Mouse (Mus musculus) Patski (cell line): ENCODE data around the gene Rrp8. TPM values are rescaled to one million over a fixed set of nuclear protein-coding genes. Genes with fewer than 3 reads are reported as not detected.

Experiments
- ATAC-seq: fragments of 100-300 bp; one replicate; pipeline ENCODE4 v1.8.0; 2021
- CTCF ChIA-PET: fragments of 350-600 bp; sonication (Branson Sonifier 250); formaldehyde crosslinking; loops from one replicate; lab custom pipeline; 2022; ENCODE audit warnings: inconsistent platforms; lab: Charles Lee
- POLR2A ChIA-PET: fragments of 350-600 bp; sonication (Branson Sonifier 250); formaldehyde crosslinking; loops from one replicate; lab custom pipeline; 2022; ENCODE audit warnings: antibody characterized with exemption, inconsistent platforms; lab: Charles Lee
- DNase-seq: peaks from one replicate; pipeline ENCODE4 v3.0.0-alpha.2; 2011; ENCODE audit warnings: low read depth, low spot score
- H3K27me3 ChIP-seq: fragments of 371-371 bp; one replicate; pipeline ENCODE4 v1.5.1; 2021
- CTCF ChIP-seq: fragments of 100-300 bp; IDR thresholded peaks from one replicate; pipeline ENCODE4 v1.5.1; 2021
- in situ Hi-C: fragments of 300-500 bp; cut with MboI; formaldehyde crosslinking; loops from 3 replicates; pipeline ENCODE4 v1.11.1; 2018; ENCODE audit warnings: low pct_unique_long_range_greater_than_20kb, mixed read lengths
- polyA plus RNA-seq: library from polyadenylated mRNA; unstranded; gene quantifications from one replicate; pipeline ENCODE4 v1.2.3, GENCODE M21; 2021

Gene Rrp8
- polyA plus RNA-seq, result 34.0 TPM

DNA sequence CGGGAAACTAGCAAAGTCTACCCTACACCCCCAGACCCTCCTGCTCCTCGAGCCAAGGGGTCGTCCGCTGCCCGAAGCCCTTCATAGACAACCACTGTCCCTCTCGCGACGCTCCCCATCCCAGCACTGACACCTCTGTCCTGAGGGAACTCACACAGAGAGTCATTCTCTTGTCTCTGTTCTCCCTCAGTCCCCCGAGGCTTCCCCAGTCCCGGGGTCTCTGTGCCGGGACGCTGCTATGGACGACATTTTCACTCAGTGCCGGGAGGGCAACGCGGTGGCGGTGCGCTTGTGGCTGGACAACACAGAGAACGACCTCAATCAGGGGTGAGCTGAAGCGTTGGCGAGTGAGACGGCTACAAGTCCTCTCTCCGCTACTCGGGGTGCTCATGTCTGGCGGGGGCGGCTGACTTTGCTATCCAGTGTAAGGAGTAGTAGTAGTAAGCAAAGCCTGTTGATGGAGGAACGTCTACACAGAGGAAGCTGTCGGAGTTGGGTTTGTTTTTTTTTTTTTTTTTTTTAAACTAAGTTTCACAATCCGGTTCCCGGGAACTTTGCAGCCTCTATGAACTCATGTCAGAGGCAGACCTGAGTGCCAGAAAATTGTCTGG, at the start of gene Rrp8:
Gene Rrp8, minus strand, starts transcription at position 475 of the 611 bp plus-strand sequence.
- H3K27me3 ChIP-seq, result no peaks in the 10 kb centered on the region
- DNase-seq, result no peak
- CTCF ChIA-PET, result interaction anchor here (0.7 to 1.0 kb wide), 2 partner anchors 15 to 203 kb away, joined by 3 read pairs; partner anchors contain the start of gene Tpp1
- peak; percentile 24 for ATAC-seq
- no peak for TF ChIP-seq CTCF
- in situ Hi-C loops, result loop anchor here (5.0 to 10.0 kb wide), 3 partner anchors 95 to 342 kb away; partner anchors contain the start of genes Arfip2, Gm45799, Smpd1 and Timm10b
- POLR2A ChIA-PET, result interaction anchor here (0.7 to 1.6 kb wide), 2 partner anchors 71 to 75 kb away, joined by 4 to 7 read pairs; no protein-coding TSS in a partner anchor

DNA sequence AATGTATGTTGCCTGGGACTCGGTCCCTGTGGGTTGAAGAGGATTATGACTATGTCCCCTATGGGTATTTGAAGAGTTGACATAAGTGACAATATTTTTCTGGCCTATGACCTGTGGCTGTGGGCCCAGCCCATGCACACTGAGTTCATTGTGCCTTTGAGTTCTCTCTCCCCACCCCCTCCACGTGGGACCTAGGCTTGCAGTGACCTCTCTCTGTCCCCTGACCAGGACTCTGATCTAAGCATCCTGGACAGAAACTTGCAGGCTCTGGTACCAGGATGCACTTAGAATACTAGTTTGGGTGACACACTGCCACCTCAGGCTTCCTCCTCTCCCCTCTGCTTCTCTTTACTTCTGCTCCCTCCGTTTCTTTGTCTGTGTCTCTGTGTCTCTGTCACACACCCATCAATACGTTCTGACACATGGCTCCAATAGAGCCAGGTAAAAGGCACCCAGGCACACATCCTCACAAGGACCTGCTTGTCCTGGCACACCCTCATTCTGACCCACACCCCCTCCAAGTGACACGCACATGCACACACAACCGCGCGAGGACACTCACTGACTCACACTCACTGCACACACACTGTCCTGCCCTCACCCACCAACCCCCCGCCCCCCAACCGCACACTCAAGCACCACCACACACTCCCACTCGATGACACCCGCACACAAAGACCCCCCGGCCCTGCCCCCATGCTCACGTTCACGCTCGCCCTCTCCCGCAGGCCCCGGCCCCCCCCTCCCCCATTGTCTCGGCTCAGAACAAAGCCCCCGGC, 49.5 kb upstream of the Rrp8 start:
- in situ Hi-C loops, result no loop called here
- H3K27me3 ChIP-seq, result peaks cover 34% of the 10 kb centered on the region
- DNase-seq, result no peak
- CTCF ChIA-PET, result no interaction called here
- TF ChIP-seq CTCF, result no peak
- no peak for ATAC-seq
- POLR2A ChIA-PET, result no interaction called here

- CTCF ChIA-PET, result interaction anchor here (0.6 to 1.2 kb wide), 2 partner anchors 36 to 502 kb away, joined by 3 read pairs; no protein-coding TSS in a partner anchor
- ATAC-seq, result no peak
- H3K27me3 ChIP-seq, result peaks cover 29% of the 10 kb centered on the region
- POLR2A ChIA-PET, result no interaction called here
- no peak for DNase-seq
- in situ Hi-C loops, result no loop called here
- TF ChIP-seq CTCF, result no peak
Measured at GRCm38 (mm10) chr7:105784556-105784955, 47.4 kb upstream of the Rrp8 start.

DNA sequence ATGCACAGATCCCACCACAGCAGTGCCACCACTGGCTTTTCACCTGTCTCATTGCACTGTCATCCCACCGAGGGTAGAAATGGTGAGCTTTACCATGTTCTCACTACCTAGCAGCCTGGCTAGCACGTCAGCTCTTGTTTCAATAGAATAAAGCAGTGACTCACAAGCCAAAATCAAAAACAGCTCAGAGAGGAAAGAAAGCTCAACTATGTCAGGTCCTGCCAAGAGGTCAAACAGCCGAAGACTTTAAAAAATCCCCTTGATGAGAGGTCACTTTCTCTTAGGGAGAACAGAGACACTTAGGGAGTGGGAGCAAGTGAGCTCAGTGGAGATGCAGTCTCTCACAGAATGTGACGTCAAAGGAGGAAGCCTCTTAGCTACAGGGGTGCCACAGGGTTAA, 46.7 kb upstream of the Rrp8 start:
- H3K27me3 ChIP-seq, result peaks cover 22% of the 10 kb centered on the region
- POLR2A ChIA-PET, result no interaction called here
- CTCF ChIA-PET, result interaction anchor here (1.2 kb wide), 1 partner anchor 32 kb away, joined by 3 read pairs; the partner anchor contains the start of gene Tpp1
- in situ Hi-C loops, result no loop called here
- DNase-seq (no peak), ATAC-seq (no peak)
- no peak for TF ChIP-seq CTCF

- ChIA-PET POLR2A (no interaction called here), CTCF (no interaction called here)
- no peak for DNase-seq
- TF ChIP-seq CTCF, result no peak
- ATAC-seq, result no peak
- peaks cover 2% of the 10 kb centered on the region for H3K27me3 ChIP-seq
- in situ Hi-C loops, result no loop called here
Measured at GRCm38 (mm10) chr7:105778553-105779265, 41.5 kb upstream of the Rrp8 start.

- H3K27me3 ChIP-seq, result no peaks in the 10 kb centered on the region
- CTCF ChIA-PET, result no interaction called here
- no peak for TF ChIP-seq CTCF
- no peak for ATAC-seq
- POLR2A ChIA-PET, result no interaction called here
- DNase-seq, result no peak
- in situ Hi-C loops, result no loop called here
Measured at GRCm38 (mm10) chr7:105777797-105778552, 40.8 kb upstream of the Rrp8 start.

DNA sequence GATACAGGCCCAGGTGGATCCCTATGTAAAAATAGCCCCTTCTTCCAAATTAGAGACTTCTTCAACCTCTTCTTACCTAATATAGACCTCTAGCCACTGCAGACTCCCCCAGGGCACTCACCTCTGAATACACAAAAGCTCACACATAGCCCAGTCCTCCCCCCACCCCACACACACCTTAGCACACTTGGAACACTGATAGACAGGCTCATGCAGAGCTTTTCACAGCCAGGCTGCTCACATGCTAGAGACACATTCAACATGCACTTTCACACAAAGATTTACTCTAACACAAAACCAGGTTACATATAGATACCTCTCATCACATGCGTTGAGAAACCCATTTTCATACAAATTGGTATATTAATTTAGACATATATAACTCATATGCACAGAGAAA, 40.1 kb upstream of the Rrp8 start:
- CTCF ChIA-PET, result no interaction called here

GRCm38 (mm10) chr7:105776026-105776425, 38.8 kb upstream of the Rrp8 start:
- CTCF ChIA-PET, result interaction anchor here (1.7 kb wide), 1 partner anchor 15 kb away, joined by 3 read pairs; no protein-coding TSS in a partner anchor
- DNase-seq, result no peak

More for the DNA sequence above, 40.1 kb upstream of the Rrp8 start:
- H3K27me3 ChIP-seq, result no peaks in the 10 kb centered on the region
- POLR2A ChIA-PET, result no interaction called here
- ATAC-seq (no peak), DNase-seq (no peak)
- TF ChIP-seq CTCF, result no peak
- in situ Hi-C loops, result no loop called here

GRCm38 (mm10) chr7:105774661-105775060, 37.5 kb upstream of the Rrp8 start:
- no peak for ATAC-seq
- ChIA-PET POLR2A (no interaction called here), CTCF (interaction anchor here (1.7 kb wide), 1 partner anchor 17 kb away, joined by 3 read pairs; no protein-coding TSS in a partner anchor)
- DNase-seq, result no peak
- H3K27me3 ChIP-seq, result no peaks in the 10 kb centered on the region
- TF ChIP-seq CTCF, result no peak
- in situ Hi-C loops, result no loop called here

More at GRCm38 (mm10) chr7:105776026-105776425, 38.8 kb upstream of the Rrp8 start:
- ATAC-seq, result no peak
- no peaks in the 10 kb centered on the region for H3K27me3 ChIP-seq
- TF ChIP-seq CTCF, result no peak
- in situ Hi-C loops, result no loop called here
- POLR2A ChIA-PET, result no interaction called here

- in situ Hi-C loops, result no loop called here
- ChIA-PET POLR2A (no interaction called here), CTCF (interaction anchor here (0.8 kb wide), 1 partner anchor 22 kb away, joined by 3 read pairs; no protein-coding TSS in a partner anchor)
- no peak for DNase-seq
- ATAC-seq, result no peak
- no peaks in the 10 kb centered on the region for H3K27me3 ChIP-seq
- TF ChIP-seq CTCF, result no peak
Measured at GRCm38 (mm10) chr7:105773041-105773440, 35.9 kb upstream of the Rrp8 start.
